ENCODE assay signal across 7 mouse cellular contexts in genomic region chr2:148875335-148875811, GRCm38 (mm10). TPM values are rescaled to one million over a fixed set of nuclear protein-coding genes. Genes with fewer than 3 reads are reported as not detected.
DNase-seq lines count a peak whose midpoint lies in the region; ATAC-seq and TF ChIP-seq lines count a peak whose summit lies in the region.

Gene Cst3 (minus strand): TSS chr2:148875692.

- WGBS in embryonic facial prominence, embryonic 12.5 days = under 1% methylated on average over 19 of the region's 19 CpGs
- 1% methylated on average over 19 of the region's 19 CpGs for WGBS in kidney, adult 2 months
- WGBS in limb, embryonic 12.5 days = 2% methylated on average over 19 of the region's 19 CpGs
- 0% methylated on average over 19 of the region's 19 CpGs for WGBS in midbrain, embryonic 15.5 days
- WGBS in spleen, adult 2 months = under 1% methylated on average over 19 of the region's 19 CpGs

- peak within 1 kb of the TSS; percentile 84 for H3K4me2 ChIP-seq in embryonic facial prominence, embryonic 12.5 days (replicated peaks)
- peak within 1 kb of the TSS; percentile 70 for H3K4me2 ChIP-seq in limb, embryonic 12.5 days
- peak within 1 kb of the TSS; percentile 86 for H3K4me2 ChIP-seq in midbrain, embryonic 15.5 days

- TF ChIP-seq POLR2A in kidney, adult 2 months (IDR thresholded peaks at IDR 0.05; ENCODE audit: low read depth, low read length) = peak; percentile 66
- peak; percentile 58 for TF ChIP-seq POLR2A in spleen, adult 2 months (IDR thresholded peaks at IDR 0.05; ENCODE audit: low read depth, low read length)

- H3K27ac ChIP-seq in embryonic facial prominence, embryonic 12.5 days = peak within 1 kb of the TSS; percentile 93
- H3K27ac ChIP-seq in kidney, adult 2 months (ENCODE audit: insufficient read depth, low read depth, low read length) = peak within 1 kb of the TSS; percentile 90
- peak within 1 kb of the TSS; percentile 93 for H3K27ac ChIP-seq in limb, embryonic 12.5 days
- peak within 1 kb of the TSS; percentile 84 for H3K27ac ChIP-seq in midbrain, embryonic 15.5 days
- H3K27ac ChIP-seq in spleen, adult 2 months (ENCODE audit: insufficient read depth, low read length) = peak within 1 kb of the TSS; percentile 69

- no peaks in the 10 kb centered on the region for H3K27me3 ChIP-seq in embryonic facial prominence, embryonic 12.5 days
- no peaks in the 10 kb centered on the region for H3K27me3 ChIP-seq in kidney, adult 2 months (replicated peaks; ENCODE audit: control insufficient read depth, insufficient read depth, low read length)
- H3K27me3 ChIP-seq in limb, embryonic 12.5 days = no peaks in the 10 kb centered on the region
- no peaks in the 10 kb centered on the region for H3K27me3 ChIP-seq in midbrain, embryonic 15.5 days (replicated peaks)
- H3K27me3 ChIP-seq in spleen, adult 2 months (ENCODE audit: control insufficient read depth, insufficient read depth, low read length) = no peaks in the 10 kb centered on the region

- H3K4me1 ChIP-seq in embryonic facial prominence, embryonic 12.5 days = peaks cover 20% of the 10 kb centered on the region
- peaks cover 16% of the 10 kb centered on the region for H3K4me1 ChIP-seq in kidney, adult 2 months (ENCODE audit: control insufficient read depth, insufficient read depth, low read length)
- peaks cover 28% of the 10 kb centered on the region for H3K4me1 ChIP-seq in limb, embryonic 12.5 days (replicated peaks)
- peaks cover 24% of the 10 kb centered on the region for H3K4me1 ChIP-seq in midbrain, embryonic 15.5 days
- H3K4me1 ChIP-seq in spleen, adult 2 months (ENCODE audit: control insufficient read depth, insufficient read depth, insufficient read length) = peaks cover 19% of the 10 kb centered on the region; the same call in 1 of the 2 replicates

- no peaks in the 10 kb centered on the region for H3K9me3 ChIP-seq in embryonic facial prominence, embryonic 12.5 days
- H3K9me3 ChIP-seq in limb, embryonic 12.5 days = no peaks in the 10 kb centered on the region
- H3K9me3 ChIP-seq in midbrain, embryonic 15.5 days = no peaks in the 10 kb centered on the region

- ATAC-seq in embryonic facial prominence, embryonic 12.5 days (ENCODE audit: insufficient number of reproducible peaks, insufficient read depth, low FRiP score, low TSS enrichment) = peak; percentile 94
- peak; percentile 95 for ATAC-seq in limb, embryonic 12.5 days (ENCODE audit: insufficient number of reproducible peaks, insufficient read depth, low FRiP score, low TSS enrichment, low read depth)
- ATAC-seq in midbrain, embryonic 15.5 days (replicated peaks) = peak; percentile 97

- peak within 1 kb of the TSS; percentile 86 for H3K4me3 ChIP-seq in embryonic facial prominence, embryonic 12.5 days
- peak within 1 kb of the TSS; percentile 85 for H3K4me3 ChIP-seq in kidney, adult 2 months (ENCODE audit: insufficient read depth, low read depth, low read length)
- peak within 1 kb of the TSS; percentile 80 for H3K4me3 ChIP-seq in limb, embryonic 12.5 days (replicated peaks)
- peak within 1 kb of the TSS; percentile 90 for H3K4me3 ChIP-seq in midbrain, embryonic 15.5 days
- H3K4me3 ChIP-seq in spleen, adult 2 months (ENCODE audit: extremely low read depth, insufficient read depth, insufficient read length) = peak within 1 kb of the TSS; percentile 71

- peaks cover 29% of the 10 kb centered on the region for H3K36me3 ChIP-seq in embryonic facial prominence, embryonic 12.5 days
- no peaks in the 10 kb centered on the region; the same call in 1 of the 2 replicates for H3K36me3 ChIP-seq in kidney, adult 2 months (ENCODE audit: control insufficient read depth, insufficient read depth, low read length)
- H3K36me3 ChIP-seq in limb, embryonic 12.5 days = peaks cover 26% of the 10 kb centered on the region
- H3K36me3 ChIP-seq in midbrain, embryonic 15.5 days (replicated peaks) = peaks cover 12% of the 10 kb centered on the region; the same call in 1 of the 2 replicates
- peaks cover 5% of the 10 kb centered on the region for H3K36me3 ChIP-seq in spleen, adult 2 months (ENCODE audit: control insufficient read depth, insufficient read depth, low read length)

- peak; percentile 98 for DNase-seq in adrenal gland, postnatal 14 days
- peak; percentile 97 to 98 for DNase-seq in heart, adult 18-20 months
- peak; percentile 98 for DNase-seq in kidney, adult 2 months
- peak; percentile 54 to 88 for DNase-seq in spleen, adult 2 months (ENCODE audit: low read depth in 1 of 2, low spot score in 2 of 2)

- TF ChIP-seq CTCF in kidney, adult 2 months (conservative IDR thresholded peaks at IDR 0.05; ENCODE audit: insufficient read depth, insufficient read length, low read depth, low read length) = no peak
- no peak for TF ChIP-seq CTCF in spleen, adult 2 months (IDR thresholded peaks at IDR 0.05; ENCODE audit: extremely low read depth, insufficient read depth, insufficient read length, insufficient replicate concordance)

- peak within 1 kb of the TSS; percentile 82 for H3K9ac ChIP-seq in embryonic facial prominence, embryonic 12.5 days
- peak within 1 kb of the TSS; percentile 86 for H3K9ac ChIP-seq in limb, embryonic 12.5 days (replicated peaks)
- H3K9ac ChIP-seq in midbrain, embryonic 15.5 days = peak within 1 kb of the TSS; percentile 88

RNA-seq across cellular contexts. Expression of gene Cst3, which starts in this region (rescaled TPM):
- 867 and 955 TPM in 2 replicates for total RNA-seq in adrenal gland, postnatal 14 days (2021)
- polyA plus RNA-seq in embryonic facial prominence, embryonic 12.5 days (2016; fragmentation: Nextera tagmentation; extraction: Ambion mirVana) = 321 and 339 TPM in 2 replicates
- total RNA-seq in heart, adult 18-20 months (2021) = 100 to 1,000 TPM; 907 to 950 TPM
- 968 and 1,101 TPM in 2 replicates for polyA plus RNA-seq in kidney, adult 2 months (2012; rRNA removed)
- polyA plus RNA-seq in limb, embryonic 12.5 days (2016; fragmentation: Nextera tagmentation; extraction: Ambion mirVana) = 287 and 288 TPM in 2 replicates
- 514 and 563 TPM in 2 replicates for polyA plus RNA-seq in midbrain, embryonic 15.5 days (2015; fragmentation: Nextera tagmentation; extraction: Ambion mirVana)
- 742 and 822 TPM in 2 replicates for polyA plus RNA-seq in spleen, adult 2 months (2012; rRNA removed)

Comparison
In these comparisons a context has a peak if more than half of its experiments do, and no peak if none do; other contexts are left out.
1. Peak in every context shown above with its lines: DNase-seq, ATAC-seq, H3K4me3 ChIP-seq and H3K27ac ChIP-seq.